Mouse (Mus musculus) kidney, embryonic 16.5 days (tissue): Measurements from ENCODE around the gene Fmo3. TPM values are rescaled to one million over a fixed set of nuclear protein-coding genes. Genes with fewer than 3 reads are reported as not detected.

ENCODE experiments used
- ATAC-seq: fragments of 200-750 bp; cut with Nextera tagmentation; 2 replicates; pipeline ENCODE4 v1.8.0; 2017; ENCODE audit warnings: moderate TSS enrichment; ENCODE audit not compliant: low FRiP score, low TSS enrichment
- H3K27ac ChIP-seq: fragments of 300-500 bp; sonication (generic); 2 replicates; pipeline ENCODE4 v1.5.1; 2014; ENCODE audit warnings: low read length
- H3K27me3 ChIP-seq: fragments of 300-500 bp; sonication (generic); 2 replicates; pipeline ENCODE4 v1.6.1; 2014; ENCODE audit warnings: low read length, control low read depth, mixed read lengths; ENCODE audit not compliant: insufficient read depth
- H3K36me3 ChIP-seq: fragments of 300-500 bp; sonication (generic); 2 replicates; pipeline ENCODE4 v1.6.1; 2014; ENCODE audit warnings: low read length, control low read depth, mixed read lengths; ENCODE audit not compliant: insufficient read depth
- H3K4me1 ChIP-seq: fragments of 300-500 bp; sonication (generic); 2 replicates; pipeline ENCODE4 v1.6.1; 2014; ENCODE audit warnings: low read length, control low read depth, mixed read lengths; ENCODE audit not compliant: insufficient read depth
- H3K4me2 ChIP-seq: fragments of 300-500 bp; sonication (generic); replicated peaks from 2 replicates; pipeline ENCODE4 v1.6.1; 2014; ENCODE audit warnings: low read depth, low read length
- H3K4me3 ChIP-seq: fragments of 300-500 bp; sonication (generic); 2 replicates; pipeline ENCODE4 v1.5.1; 2014; ENCODE audit warnings: mild to moderate bottlenecking, low read length
- H3K9ac ChIP-seq: fragments of 300-500 bp; sonication (generic); replicated peaks from 2 replicates; pipeline ENCODE4 v1.6.1; 2014; ENCODE audit warnings: low read length
- H3K9me3 ChIP-seq: fragments of 300-500 bp; sonication (generic); 2 replicates; pipeline ENCODE4 v1.6.1; 2016; ENCODE audit warnings: low read length, control low read depth
- WGBS: fragments of 180-500 bp; shearing (Covaris S2); extraction: QIAGEN DNeasy Blood & Tissue Kit; methylation state at CpG from one replicate; pipeline ENCODE4 v1.1.7; 2014; 5-methylcytosine and 5-hydroxymethylcytosine counted together
- polyA plus RNA-seq: library from polyadenylated mRNA; unstranded; fragments of >200 nt; fragmentation: Nextera tagmentation; extraction: Ambion mirVana; gene quantifications from 2 replicates; pipeline ENCODE4 v1.2.1, GENCODE M21; 2015

Fmo3 gene
- polyA plus RNA-seq, 1 experiment from 2014 or later: not detected

DNA sequence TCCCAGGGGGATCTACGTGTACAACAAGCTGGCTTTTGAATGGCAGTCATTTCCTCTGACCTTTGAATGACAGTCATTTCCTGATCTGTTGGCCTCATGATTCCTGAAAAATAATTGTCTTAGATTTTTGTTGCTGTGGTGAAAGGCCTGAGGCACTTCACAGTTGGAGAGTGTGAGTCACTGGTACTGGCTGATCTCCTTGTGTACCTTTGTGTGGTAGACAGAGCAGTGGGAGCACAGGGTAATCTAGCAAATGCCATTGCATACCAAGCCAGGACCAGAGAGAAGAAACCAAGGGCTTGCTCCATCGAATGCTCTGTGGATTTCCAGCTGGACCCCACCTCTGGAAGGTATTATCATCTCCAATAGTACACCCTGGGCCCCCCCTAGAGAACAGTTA is 31.2 kb downstream of the Fmo3 start:
- Histone ChIP-seq H3K4me3 (no peak overlapping the region), H3K9me3 (no peaks in the 10 kb centered on the region), H3K4me1 (no peaks in the 10 kb centered on the region), H3K27me3 (no peaks in the 10 kb centered on the region), H3K4me2 (no peak overlapping the region), H3K9ac (no peak overlapping the region), H3K27ac (no peak overlapping the region), H3K36me3 (no peaks in the 10 kb centered on the region)
- WGBS: 58% methylated on average over 2 of the region's 2 CpGs
- no peak for ATAC-seq

DNA sequence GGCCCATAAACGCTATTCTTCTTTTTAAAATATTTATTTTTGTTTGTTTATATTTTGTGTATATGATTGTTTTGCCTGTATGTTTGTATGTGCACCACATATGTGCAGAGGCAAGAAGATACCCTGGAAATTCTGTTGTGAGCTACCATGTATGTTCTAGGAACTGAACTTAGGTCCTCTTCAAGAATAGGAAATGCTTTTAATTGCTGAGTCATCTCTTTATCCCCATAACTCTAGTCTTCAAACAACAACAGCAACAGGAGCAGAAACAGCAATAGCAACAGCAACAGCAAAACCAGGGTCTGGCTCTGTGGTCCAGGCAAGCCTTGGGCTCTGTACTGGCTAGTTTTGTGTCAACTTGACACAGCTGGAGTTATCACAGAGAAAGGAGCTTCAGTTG is 34.6 kb downstream of the Fmo3 start:
- no peak overlapping the region for H3K4me3 ChIP-seq
- WGBS: 92% methylated on average over 1 of the region's 1 CpGs

DNA sequence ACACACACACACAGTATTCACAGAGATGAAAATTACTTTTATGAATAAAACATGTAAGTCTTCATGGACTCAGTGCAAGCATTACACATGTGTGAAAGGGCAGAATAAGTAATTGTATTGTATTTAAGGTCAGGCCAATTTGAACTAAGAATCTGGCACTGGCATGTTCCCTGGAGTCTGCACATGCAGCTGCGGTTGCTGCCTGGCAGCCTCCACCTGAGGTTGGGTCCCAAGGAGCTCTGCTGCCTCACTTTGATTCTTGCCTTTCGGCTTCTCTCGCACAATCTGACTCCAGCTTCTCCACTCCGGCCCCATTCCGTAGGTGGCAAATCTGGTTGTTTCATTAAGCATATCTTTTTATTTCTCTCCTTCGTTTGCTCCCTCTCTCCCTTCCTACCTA is 36.4 kb downstream of the Fmo3 start:
- H3K4me3 ChIP-seq: no peak overlapping the region
- H3K9ac ChIP-seq: no peak overlapping the region
- no peak for ATAC-seq
- no peak overlapping the region for H3K27ac ChIP-seq
- WGBS: 86% methylated on average over 6 of the region's 6 CpGs
- H3K27me3 ChIP-seq: no peaks in the 10 kb centered on the region
- H3K4me1 ChIP-seq: no peaks in the 10 kb centered on the region
- no peak overlapping the region for H3K4me2 ChIP-seq
- no peaks in the 10 kb centered on the region for H3K36me3 ChIP-seq
- H3K9me3 ChIP-seq: no peaks in the 10 kb centered on the region

More for the DNA sequence above, 34.6 kb downstream of the Fmo3 start:
- Histone ChIP-seq H3K4me2 (no peak overlapping the region), H3K36me3 (no peaks in the 10 kb centered on the region), H3K9me3 (no peaks in the 10 kb centered on the region), H3K4me1 (no peaks in the 10 kb centered on the region), H3K9ac (no peak overlapping the region), H3K27ac (no peak overlapping the region), H3K27me3 (no peaks in the 10 kb centered on the region)
- ATAC-seq: no peak

DNA sequence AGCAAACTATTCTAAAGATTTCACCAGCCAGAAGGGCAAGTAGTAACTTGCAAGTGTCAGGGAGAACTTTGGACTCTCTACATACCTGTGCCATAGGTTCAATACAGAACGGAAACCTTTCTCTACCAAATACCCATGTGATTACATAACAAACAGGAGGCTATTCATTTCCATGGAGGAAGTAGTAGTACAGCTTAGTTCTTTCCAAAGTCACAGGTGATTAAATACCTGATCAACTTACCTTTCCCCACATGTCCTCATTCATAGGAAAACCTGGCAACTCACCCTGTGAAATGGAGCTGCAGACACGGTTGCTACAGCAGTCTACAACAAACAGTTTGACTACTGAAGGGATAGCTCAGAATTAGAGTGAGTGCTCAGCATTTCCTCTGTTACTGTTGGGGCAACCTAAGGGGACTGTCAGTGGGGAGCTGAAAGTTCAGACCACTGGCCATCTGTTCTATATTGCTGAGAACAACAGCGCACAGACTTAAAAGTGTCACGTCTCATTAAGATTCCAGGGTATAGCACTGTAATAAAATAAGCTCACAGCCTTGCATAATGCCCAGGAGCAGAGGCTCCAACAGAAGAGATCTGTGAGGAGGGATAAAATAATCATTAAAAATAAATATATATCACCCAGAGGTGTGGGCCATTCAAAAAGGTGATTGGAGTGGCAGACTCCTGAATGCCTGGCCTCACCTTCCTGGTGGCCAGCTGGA is 37.3 kb downstream of the Fmo3 start:
- ATAC-seq: no peak
- H3K27me3 ChIP-seq: no peaks in the 10 kb centered on the region
- no peak overlapping the region for H3K4me2 ChIP-seq
- H3K9ac ChIP-seq: no peak overlapping the region
- H3K36me3 ChIP-seq: no peaks in the 10 kb centered on the region
- H3K9me3 ChIP-seq: no peaks in the 10 kb centered on the region
- H3K4me3 ChIP-seq: no peak overlapping the region
- no peak overlapping the region for H3K27ac ChIP-seq
- WGBS: 43% methylated on average over 4 of the region's 4 CpGs
- no peaks in the 10 kb centered on the region for H3K4me1 ChIP-seq

DNA sequence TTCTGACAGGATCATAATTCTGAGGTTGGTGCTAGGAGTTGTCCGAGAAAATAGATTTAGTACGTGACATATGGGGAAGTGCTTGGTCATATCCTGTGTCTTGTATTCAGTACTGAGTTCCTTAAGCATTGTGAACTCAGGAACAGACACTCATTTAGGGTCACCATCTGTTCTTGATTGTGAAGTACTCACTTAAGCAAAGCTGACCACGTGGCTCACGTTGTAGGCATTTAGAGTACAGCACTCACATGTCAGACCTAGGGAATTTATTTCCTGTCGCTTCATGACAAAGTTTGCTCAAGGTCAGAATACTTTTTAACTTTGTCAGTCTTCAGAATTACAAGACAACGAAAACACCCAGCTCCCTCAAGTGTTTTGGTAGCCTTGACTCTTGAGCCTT is 40.6 kb downstream of the Fmo3 start:
- Histone ChIP-seq H3K27ac (no peak overlapping the region), H3K4me1 (0 out of 2 replicates have a peak, but pooled peaks cover 4% of the 10 kb centered on the region), H3K4me2 (no peak overlapping the region), H3K27me3 (no peaks in the 10 kb centered on the region), H3K36me3 (no peaks in the 10 kb centered on the region), H3K9me3 (no peaks in the 10 kb centered on the region), H3K9ac (no peak overlapping the region), H3K4me3 (no peak overlapping the region)
- no peak for ATAC-seq
- 44% methylated on average over 6 of the region's 6 CpGs for WGBS

DNA sequence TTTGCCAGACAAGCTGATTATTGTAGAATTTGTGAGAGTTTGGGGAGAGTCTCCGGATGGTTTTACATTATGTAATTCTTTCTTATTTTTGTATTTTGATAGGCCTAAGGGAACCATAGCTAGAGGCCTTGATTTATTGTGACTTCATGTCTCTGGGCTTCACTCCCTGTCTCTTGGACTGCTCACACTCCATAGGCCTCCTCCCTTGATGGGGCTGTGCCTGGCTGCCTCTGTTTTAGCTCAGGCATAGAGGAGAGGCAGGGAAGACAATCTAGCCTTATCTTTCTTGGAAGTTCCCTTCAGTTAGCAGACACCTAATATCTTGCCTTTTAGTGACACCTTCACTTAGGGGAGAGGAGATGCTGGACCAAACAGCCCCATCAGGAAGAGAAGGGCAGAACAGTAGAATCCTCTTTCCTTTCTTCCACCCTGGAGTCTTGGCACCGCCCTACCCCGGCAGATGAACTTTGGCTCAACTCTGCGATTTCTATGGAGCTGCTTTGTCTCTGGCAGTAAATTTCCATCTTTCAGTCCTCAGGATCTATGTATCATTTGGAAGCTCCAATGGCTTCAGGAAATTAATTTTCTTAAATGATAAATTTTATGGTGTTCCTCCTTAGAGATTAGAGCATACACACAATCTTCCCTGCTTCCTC is 45.5 kb downstream of the Fmo3 start:
- peaks cover 12% of the 10 kb centered on the region; the same call in 1 of the 2 replicates for H3K4me1 ChIP-seq
- H3K9ac ChIP-seq: no peak overlapping the region
- peak overlapping the region; percentile 89 for H3K27ac ChIP-seq
- ATAC-seq: peak; percentile 88
- H3K27me3 ChIP-seq: no peaks in the 10 kb centered on the region
- H3K36me3 ChIP-seq: no peaks in the 10 kb centered on the region
- H3K4me3 ChIP-seq: no peak overlapping the region
- WGBS: 44% methylated on average over 4 of the region's 4 CpGs
- H3K4me2 ChIP-seq: no peak overlapping the region
- H3K9me3 ChIP-seq: no peaks in the 10 kb centered on the region

DNA sequence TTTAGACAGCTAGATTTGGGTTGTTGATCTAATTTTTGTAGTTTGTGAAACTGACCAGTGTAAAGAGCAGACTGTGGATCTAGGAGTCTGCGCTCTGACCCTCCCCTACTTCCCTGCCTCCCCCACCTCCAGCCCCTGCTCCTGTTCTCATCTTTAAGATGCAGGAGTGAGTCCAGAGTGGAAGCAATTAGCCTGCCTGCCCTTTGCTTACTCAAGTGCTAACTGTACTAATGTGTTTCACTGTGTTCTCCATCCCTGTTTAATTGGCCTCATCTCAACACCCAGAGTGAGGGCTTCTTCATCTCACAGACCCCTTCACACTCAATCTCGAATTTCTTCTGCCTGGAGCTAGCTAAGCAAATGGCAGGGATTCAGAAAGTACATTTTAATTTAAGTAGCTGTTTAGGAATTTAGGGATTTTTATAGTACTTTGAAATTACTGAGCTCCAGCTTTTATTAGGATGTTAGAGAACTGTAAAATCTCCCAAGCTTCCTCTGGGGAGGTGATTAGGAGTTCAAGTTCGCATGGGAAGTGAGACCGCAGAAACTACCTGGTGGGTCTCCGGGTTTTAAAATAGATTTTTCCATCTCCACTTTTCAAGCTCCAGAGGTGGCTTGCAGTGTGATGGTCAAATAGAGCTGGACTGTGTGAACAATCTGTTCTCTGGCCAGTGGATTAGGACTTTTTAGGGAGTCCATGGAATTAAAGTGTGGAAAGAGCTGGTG is 46.2 kb downstream of the Fmo3 start:
- no peak overlapping the region for H3K4me2 ChIP-seq
- peak; percentile 93 for ATAC-seq
- H3K9ac ChIP-seq: no peak overlapping the region
- H3K27me3 ChIP-seq: no peaks in the 10 kb centered on the region
- H3K27ac ChIP-seq: peak overlapping the region; percentile 89
- no peaks in the 10 kb centered on the region for H3K9me3 ChIP-seq
- peaks cover 12% of the 10 kb centered on the region; the same call in 1 of the 2 replicates for H3K4me1 ChIP-seq
- no peak overlapping the region for H3K4me3 ChIP-seq
- WGBS: 36% methylated on average over 5 of the region's 5 CpGs
- no peaks in the 10 kb centered on the region for H3K36me3 ChIP-seq

DNA sequence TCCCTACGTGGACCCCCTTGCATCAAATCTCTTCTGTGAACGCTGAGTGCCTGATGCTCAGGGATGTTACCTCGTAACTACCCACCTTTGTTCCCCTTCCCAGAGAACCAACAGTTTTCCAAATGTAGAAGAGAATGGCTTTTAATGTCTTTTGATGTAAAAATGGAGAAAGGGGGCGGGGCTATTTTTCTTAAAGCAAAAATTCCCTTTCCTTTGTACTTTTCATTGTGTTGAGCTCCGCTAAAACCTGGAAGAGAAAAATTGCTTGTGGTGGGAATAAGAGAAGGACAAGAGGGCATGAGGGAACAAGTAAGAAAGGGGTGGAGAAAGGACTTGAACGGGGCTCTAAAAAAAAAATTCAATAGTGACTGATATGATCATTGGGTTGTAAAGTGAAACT is 46.9 kb downstream of the Fmo3 start, which contains the start of gene Fmo6:
Gene Fmo6, minus strand, starts transcription at position 101 of the 400 bp plus-strand sequence.
- 71% methylated on average over 6 of the region's 6 CpGs for WGBS
- Histone ChIP-seq H3K36me3 (no peaks in the 10 kb centered on the region), H3K27ac (peak within 1 kb of the TSS; percentile 89), H3K9me3 (no peaks in the 10 kb centered on the region), H3K4me2 (no peak within 1 kb of the TSS), H3K4me3 (no peak within 1 kb of the TSS), H3K27me3 (no peaks in the 10 kb centered on the region), H3K9ac (no peak within 1 kb of the TSS), H3K4me1 (peaks cover 12% of the 10 kb centered on the region; the same call in 1 of the 2 replicates)
- no peak for ATAC-seq

DNA sequence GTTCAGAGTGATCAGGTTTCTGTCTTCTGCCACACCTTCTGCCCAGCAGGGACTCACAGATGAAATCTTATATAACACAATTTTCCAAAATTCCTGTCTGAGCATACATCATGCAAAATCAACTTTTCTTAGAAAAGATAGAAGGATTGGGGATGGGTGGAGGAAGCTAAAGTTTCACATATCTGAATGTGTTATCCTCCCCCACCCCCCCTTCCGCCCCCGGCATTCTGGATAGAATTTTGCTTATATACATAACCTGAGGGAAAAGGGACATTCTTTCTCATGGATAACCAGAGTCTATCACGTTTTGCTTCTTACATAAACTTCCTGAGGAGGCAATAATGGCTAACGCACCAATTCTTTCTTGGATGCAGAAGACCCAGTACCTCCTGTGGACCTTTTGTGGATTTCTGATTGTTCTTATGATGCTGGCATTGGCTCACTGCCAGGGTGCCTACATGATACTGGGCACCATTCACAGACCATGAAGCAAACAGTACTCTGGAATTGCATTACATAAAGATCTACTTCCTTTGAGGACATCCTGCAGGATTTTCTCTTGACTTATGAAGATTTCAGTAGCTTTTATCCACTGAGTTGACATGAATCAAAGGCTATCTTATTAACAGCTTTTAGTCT is 49.8 kb downstream of the Fmo3 start:
- no peaks in the 10 kb centered on the region for H3K27me3 ChIP-seq
- H3K4me1 ChIP-seq: peaks cover 12% of the 10 kb centered on the region; the same call in 1 of the 2 replicates
- no peaks in the 10 kb centered on the region for H3K36me3 ChIP-seq
- H3K4me3 ChIP-seq: no peak overlapping the region
- H3K9me3 ChIP-seq: no peaks in the 10 kb centered on the region
- H3K4me2 ChIP-seq: no peak overlapping the region
- no peak overlapping the region for H3K9ac ChIP-seq
- no peak for ATAC-seq
- H3K27ac ChIP-seq: no peak overlapping the region
- 69% methylated on average over 4 of the region's 4 CpGs for WGBS
